Mouse (Mus musculus) liver, postnatal 0 days (tissue): Measurements from ENCODE around the gene Itga2.

ENCODE experiments used
- CTCF ChIP-seq: sonication (generic); IDR thresholded peaks from 2 replicates; pipeline ENCODE4 v1.5.1; 2016; ENCODE audit warnings: antibody characterized with exemption, low read depth
- EP300 ChIP-seq: IDR thresholded peaks from 2 replicates; pipeline ENCODE4 v1.6.1; 2016; ENCODE audit warnings: antibody characterized with exemption, low read depth, mild to moderate bottlenecking

- TF ChIP-seq CTCF (no peak), EP300 (no peak)
Observed at GRCm38 (mm10) chr13:114840545-114840944, 91.4 kb downstream of the Itga2 start.
